Mouse (Mus musculus) thymus, adult 18-20 months (tissue): Measurements from ENCODE around the gene Gm17027.
"Not testable (repeated sequence)": the region's sequence is repeated elsewhere in the genome, so short reads cannot be mapped to it uniquely, and the experiment has no call there.

Source experiments
- DNase-seq, 2 experiments: peaks; one replicate each; pipeline ENCODE4 v3.0.0; 2022; ENCODE audit warnings: mixed read lengths in 2 of 2

The Gm17027 gene

DNA sequence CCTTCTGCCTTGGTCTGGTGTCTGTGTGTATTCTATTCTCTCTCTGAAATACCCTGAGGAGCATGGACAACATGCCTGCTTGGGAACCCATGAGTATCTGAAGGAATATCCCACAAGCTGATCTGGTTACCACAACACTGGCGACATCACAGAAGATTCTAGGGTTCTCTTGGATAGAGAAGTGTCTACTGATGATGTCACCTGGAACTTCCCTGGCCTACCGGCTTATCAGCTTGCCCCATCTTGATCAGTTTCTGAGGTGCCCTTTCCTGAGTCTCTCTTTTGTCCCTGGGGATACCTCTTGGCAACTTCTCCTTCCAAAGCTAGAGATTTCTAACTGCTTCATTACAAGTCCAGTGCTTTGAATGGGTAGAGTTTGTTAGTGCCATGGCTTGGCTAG lies at the start of gene Gm17027:
TSS of gene Gm17027 (minus strand) at position 101 of the 400 bp plus-strand sequence.
- not testable (repeated sequence) for DNase-seq

DNA sequence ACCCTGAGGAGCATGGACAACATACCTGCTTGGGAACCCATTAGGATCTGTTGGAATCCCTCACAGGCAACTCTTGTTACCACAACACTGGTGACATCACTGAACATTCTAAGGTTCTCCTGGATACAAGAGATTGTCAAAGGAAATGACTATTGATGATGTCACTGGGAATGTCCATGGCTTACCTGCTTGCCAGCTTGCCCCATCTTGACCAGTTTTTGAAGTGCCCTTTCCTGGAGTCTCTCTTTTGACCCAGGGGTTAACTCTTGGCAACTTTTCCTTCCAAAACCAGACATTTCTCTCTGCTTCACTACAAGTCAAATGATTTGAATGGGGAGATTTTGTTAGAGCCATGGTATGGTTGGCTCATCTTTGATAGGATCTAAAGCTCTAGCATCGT lies 28.3 kb upstream of the Gm17027 start, which contains the start of gene Gm3573:
TSS of gene Gm3573 (minus strand) at position 101 of the 400 bp plus-strand sequence.
- not testable (repeated sequence) for DNase-seq

DNA sequence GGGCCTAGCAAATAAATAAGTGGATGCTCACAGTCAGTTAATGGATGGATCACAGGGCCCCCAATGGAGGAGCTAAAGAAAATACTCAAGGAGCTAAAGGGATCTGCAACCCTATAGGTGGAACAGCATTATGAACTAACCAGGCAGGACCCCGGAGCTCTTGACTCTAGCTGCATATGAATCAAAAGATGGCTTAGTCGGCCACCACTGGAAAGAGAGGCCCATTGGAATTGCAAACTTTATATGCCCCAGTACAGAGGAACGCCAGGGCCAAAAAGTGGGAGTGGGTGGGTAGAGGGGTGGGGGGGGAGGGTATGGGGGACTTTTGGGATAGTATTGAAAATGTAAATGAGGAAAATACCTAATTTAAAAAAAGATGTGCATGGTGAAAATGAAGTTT lies 21.5 kb upstream of the Gm17027 start:
- peak; percentile 0 to 3 for DNase-seq

DNA sequence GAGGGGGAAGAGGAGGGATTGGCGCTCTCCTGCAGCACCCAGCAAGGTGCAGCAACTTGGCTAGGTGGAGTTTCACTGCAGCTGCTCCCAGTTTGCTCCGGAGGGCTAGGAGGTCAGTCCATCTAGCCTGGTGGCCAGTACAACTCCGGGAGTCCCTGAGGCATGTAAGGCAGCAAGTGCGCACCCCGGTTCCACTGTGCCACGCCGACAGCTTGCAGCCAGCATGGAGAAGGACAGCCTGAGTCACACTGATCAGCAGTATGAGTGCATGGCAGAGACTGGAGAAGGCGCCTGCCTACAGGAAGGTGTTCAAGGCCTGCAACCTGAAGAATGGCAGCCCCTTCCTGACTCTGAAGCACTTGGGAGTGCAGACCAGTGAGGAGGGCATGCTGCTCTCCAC lies 27.9 kb downstream of the Gm17027 start:
- not testable (repeated sequence) for DNase-seq

DNA sequence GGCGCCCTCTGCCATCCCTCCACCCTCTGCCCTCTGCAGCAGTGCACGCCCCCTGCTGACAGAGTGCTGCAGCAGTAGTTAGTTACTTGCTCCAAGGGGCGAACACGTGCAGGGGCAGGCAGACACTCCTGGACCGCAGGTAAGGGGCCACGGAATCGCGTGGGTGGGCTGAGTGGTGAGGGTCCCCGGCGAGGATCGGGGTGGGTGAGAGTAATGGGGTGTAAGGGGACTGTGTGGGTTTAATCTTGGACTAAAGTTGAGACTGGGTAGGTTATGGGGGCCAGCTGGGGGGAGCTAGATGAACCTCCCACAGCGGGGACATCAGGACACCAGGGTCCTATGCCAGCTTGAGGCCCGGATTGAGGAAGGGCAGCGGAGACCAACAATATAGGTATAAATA lies 28.6 kb downstream of the Gm17027 start:
- not testable (repeated sequence) for DNase-seq

DNA sequence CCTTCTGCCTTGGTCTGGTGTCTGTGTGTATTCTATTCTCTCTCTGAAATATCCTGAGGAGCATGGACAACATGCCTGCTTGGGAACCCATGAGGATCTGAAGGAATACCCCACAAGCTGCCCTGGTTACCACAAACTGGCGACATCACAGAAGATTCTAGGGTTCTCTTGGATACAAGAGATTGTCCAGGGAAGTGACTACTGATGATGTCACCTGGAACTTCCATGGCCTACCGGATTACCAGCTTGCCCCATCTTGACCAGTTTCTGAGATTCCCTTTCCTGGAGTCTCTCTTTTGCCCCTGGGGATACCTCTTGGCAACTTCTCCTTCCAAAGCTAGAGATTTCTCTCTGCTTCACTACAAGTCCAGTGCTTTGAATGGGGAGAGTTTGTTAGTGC lies 45.2 kb downstream of the Gm17027 start, which contains the start of gene Gm7951:
TSS of gene Gm7951 (minus strand) at position 101 of the 400 bp plus-strand sequence.
- DNase-seq = not testable (repeated sequence)
